Mouse (Mus musculus) neutrophil, adult 5-6 weeks (primary cell): Measurements from ENCODE around the gene Schip1. TPM values are rescaled to one million over a fixed set of nuclear protein-coding genes. Genes with fewer than 3 reads are reported as not detected.

Experiments used
- ATAC-seq: fragments of 151-379, 151-347 bp; 2 replicates; pipeline ENCODE4 v1.8.0; 2017; ENCODE audit warnings: mild to moderate bottlenecking, moderate TSS enrichment; ENCODE audit not compliant: insufficient number of reproducible peaks, poor library complexity, low FRiP score, severe bottlenecking; ENCODE audit errors: extremely low read depth
- total RNA-seq: library from RNA; stranded (forward); fragments of 200-1000 nt; gene quantifications from 2 replicates; pipeline ENCODE4 v1.2.3, GENCODE M21; 2017

Gene Schip1
- total RNA-seq, 1 experiment from 2014 or later: 0.35 TPM

DNA sequence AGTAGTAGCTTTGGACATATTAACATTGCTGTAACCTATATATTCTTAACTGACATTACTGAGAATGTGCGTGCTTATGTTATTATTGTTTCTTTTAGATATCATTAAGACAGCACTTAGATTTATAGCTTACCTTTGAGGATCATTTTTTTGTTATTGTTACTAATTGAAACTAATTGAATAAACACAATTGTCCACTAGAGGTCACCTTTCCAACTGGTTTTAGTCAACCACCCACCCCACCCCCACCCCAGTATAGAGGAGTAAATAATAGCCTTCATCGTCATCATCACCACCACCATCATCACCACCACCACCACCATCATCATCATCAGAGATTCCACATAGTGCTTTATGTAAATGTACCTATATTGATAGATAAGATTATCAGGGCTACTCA lies 498.2 kb downstream of the Schip1 start:
- no peak for ATAC-seq

DNA sequence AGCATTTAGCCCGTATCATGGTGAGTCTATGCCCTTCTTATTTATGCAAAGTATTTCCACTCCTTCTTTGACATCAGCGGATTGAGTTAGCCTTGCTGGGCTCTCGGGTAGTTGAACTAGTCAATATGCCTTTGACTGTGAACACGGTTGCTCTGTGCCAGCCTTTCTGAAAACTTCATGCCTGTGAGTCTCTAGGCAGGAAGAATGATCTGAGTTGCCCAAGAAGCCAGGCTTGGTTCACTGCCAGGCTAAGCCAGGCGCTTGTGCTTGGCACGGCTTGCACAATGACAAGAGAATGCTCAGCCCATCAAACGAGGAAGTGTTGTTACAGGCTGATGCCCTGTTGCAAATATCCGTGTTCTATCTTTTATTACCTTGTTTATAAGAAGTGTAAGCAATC lies 499.3 kb downstream of the Schip1 start:
- ATAC-seq: no peak

- no peak for ATAC-seq
Measured at GRCm38 (mm10) chr3:68564978-68565674, 500.5 kb downstream of the Schip1 start.

GRCm38 (mm10) chr3:68565675-68566055 lies 501.1 kb downstream of the Schip1 start:
- no peak for ATAC-seq

GRCm38 (mm10) chr3:68567581-68567980 lies 503.0 kb downstream of the Schip1 start:
- ATAC-seq: no peak

- no peak for ATAC-seq
Measured at GRCm38 (mm10) chr3:68568149-68568548, 503.5 kb downstream of the Schip1 start.

DNA sequence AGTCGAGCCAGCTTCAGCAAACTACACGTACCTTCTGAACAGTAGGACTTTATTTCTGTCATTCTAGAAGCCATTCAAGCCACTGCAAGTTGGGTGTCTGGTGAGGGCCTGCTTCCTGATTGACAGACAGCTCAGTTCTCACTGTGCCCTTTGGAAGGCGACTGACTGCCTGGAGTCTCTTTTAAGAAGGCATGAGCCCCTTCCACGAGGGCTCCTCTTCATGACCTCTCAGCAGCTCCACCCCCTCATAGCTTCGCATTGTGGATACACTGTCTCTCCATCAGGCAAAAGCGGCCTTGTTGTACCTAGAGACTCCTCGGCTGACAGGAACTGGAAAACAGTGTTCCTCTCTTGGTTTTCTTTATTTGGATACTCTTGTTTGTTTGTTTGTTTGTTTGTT lies 504.1 kb downstream of the Schip1 start:
- ATAC-seq: no peak

DNA sequence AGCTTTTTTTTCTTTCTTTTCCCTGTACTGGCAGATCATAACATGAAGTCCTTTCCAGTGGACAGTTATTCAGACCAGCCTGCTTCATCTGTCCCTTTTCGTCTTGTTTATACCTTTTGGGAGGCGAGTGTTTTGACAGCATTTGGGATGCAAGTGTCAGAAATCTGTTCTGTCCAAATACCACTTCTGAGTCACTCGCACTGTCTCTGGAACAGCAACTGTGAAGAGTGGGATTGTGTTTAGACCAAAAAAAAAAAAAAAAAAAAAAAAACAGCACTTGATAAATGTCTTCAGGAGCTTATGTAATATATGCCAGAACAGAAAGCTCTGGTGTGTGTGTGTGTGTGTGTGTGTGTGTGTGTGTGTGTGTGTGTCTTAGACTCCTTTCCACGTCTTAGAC lies 505.7 kb downstream of the Schip1 start:
- no peak for ATAC-seq

GRCm38 (mm10) chr3:68572249-68573225 lies 507.9 kb downstream of the Schip1 start:
- no peak for ATAC-seq

GRCm38 (mm10) chr3:68573226-68573624 lies 508.6 kb downstream of the Schip1 start:
- ATAC-seq: no peak

- ATAC-seq: no peak
Measured at GRCm38 (mm10) chr3:68574097-68574496, 509.5 kb downstream of the Schip1 start.

- ATAC-seq: no peak
Measured at GRCm38 (mm10) chr3:68574565-68574964, 510.0 kb downstream of the Schip1 start.

- ATAC-seq: no peak
Measured at GRCm38 (mm10) chr3:68575636-68576340, 511.2 kb downstream of the Schip1 start.

- no peak for ATAC-seq
Measured at GRCm38 (mm10) chr3:68576431-68576830, 511.8 kb downstream of the Schip1 start.

DNA sequence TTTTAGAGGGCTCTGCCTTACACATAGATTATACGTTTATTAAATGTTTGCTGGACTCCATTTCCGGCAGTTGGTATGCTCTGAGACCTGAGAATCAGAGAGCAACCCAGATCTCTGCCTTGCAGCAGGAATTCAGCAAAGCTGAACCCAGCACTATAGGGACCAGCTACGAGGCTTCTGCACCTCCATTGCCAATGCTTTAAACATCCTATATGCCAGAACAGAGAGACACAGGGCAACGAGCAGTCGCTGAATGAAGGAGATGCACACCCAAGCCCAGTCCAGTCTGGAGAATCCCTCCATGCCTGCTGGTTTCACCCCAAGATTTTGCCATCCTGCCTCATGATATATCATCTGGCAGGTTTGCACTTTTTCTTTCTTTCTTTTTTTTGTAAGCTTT lies 512.3 kb downstream of the Schip1 start:
- no peak for ATAC-seq

GRCm38 (mm10) chr3:68581591-68581990 lies 517.0 kb downstream of the Schip1 start:
- ATAC-seq: no peak

DNA sequence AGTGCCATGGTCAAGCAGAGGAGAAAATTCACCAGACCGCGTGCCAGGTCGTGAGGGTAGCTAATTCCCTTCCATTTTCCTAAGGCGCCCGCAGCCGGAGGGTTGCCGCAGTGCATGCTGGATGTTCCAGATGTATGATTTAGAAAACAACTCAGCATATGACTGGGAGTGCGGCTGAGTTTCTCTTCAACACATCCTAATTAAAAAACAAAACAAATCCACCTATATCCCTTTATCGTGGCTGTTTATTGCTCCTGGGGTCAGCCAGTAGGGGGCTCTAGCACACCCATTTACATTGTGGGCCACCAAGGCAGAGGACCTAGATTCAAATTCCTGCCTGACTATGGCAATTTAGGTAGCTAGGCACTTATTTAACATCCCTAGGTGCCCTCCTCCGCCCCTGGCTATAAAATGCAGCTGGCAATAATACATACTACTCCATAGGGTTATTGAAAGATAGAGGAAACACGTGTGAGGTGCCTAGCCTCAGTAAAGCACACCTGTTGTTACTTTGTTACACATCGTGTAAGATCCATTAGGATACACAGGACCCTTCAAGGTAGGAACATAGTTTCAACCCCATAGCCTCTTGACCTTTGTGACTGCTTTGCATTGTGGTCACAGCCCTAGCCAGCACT lies 517.6 kb downstream of the Schip1 start:
- no peak for ATAC-seq

GRCm38 (mm10) chr3:68583031-68583693 lies 518.6 kb downstream of the Schip1 start:
- ATAC-seq: no peak
